Comparison of ENCODE assay signal across 8 mouse cellular contexts in the genomic region with DNA sequence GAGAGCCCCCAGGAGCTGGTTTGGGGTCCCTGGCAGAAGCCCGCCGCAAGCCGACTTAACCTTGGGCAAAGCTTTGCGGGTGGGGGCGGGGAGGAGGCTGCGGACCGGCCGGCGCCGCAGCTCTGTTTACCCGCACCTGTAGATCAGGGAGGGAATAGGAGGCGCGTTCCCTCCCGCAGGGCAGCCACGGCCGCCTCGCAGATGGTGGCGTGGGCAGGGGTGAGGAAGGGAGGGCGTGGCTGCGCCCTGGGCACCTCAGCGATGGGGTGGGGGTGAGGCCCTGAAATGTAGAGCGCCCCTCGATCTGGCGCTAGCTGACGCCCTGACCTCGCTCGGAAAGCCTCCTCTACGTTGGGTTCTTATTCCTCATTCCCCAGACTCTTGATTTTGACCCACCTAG. TPM values are rescaled to one million over a fixed set of nuclear protein-coding genes. Genes with fewer than 3 reads are reported as not detected.
DNase-seq lines count a peak whose midpoint lies in the region; ATAC-seq and TF ChIP-seq lines count a peak whose summit lies in the region.

No protein-coding gene starts in this region.

- no peaks in the 10 kb centered on the region for H3K36me3 ChIP-seq in C2C12 (ENCODE audit: control insufficient read depth, insufficient read depth)
- no peaks in the 10 kb centered on the region for H3K36me3 ChIP-seq in hindbrain, embryonic 10.5 days
- no peaks in the 10 kb centered on the region for H3K36me3 ChIP-seq in lung, embryonic 16.5 days (ENCODE audit: control insufficient read depth, insufficient read depth, low read length)
- H3K36me3 ChIP-seq in stomach, embryonic 16.5 days (ENCODE audit: control insufficient read depth, insufficient read depth, low read length) = no peaks in the 10 kb centered on the region

- WGBS in hindbrain, embryonic 10.5 days = under 1% methylated on average over 28 of the region's 28 CpGs
- under 1% methylated on average over 28 of the region's 28 CpGs for WGBS in lung, embryonic 16.5 days
- WGBS in stomach, embryonic 16.5 days = 4% methylated on average over 28 of the region's 28 CpGs

- H3K4me1 ChIP-seq in hindbrain, embryonic 10.5 days (replicated peaks) = peaks cover 49% of the 10 kb centered on the region
- H3K4me1 ChIP-seq in lung, embryonic 16.5 days (replicated peaks; ENCODE audit: control insufficient read depth, insufficient read depth, low read length) = peaks cover 12% of the 10 kb centered on the region
- peaks cover 13% of the 10 kb centered on the region for H3K4me1 ChIP-seq in stomach, embryonic 16.5 days (ENCODE audit: control insufficient read depth, insufficient read depth, low read length)

- no peaks in the 10 kb centered on the region for H3K9me3 ChIP-seq in hindbrain, embryonic 10.5 days
- no peaks in the 10 kb centered on the region for H3K9me3 ChIP-seq in lung, embryonic 16.5 days (ENCODE audit: control insufficient read depth, low read length)
- H3K9me3 ChIP-seq in stomach, embryonic 16.5 days (replicated peaks; ENCODE audit: control insufficient read depth, low read length) = no peaks in the 10 kb centered on the region

- peak overlapping the region; percentile 99 for H3K4me2 ChIP-seq in lung, embryonic 16.5 days (ENCODE audit: low read depth, low read length)
- H3K4me2 ChIP-seq in stomach, embryonic 16.5 days (ENCODE audit: low read depth, low read length) = peak overlapping the region; percentile 99

- no peak overlapping the region for H3K4me3 ChIP-seq in C2C12 (ENCODE audit: insufficient read depth, poor library complexity, severe bottlenecking)
- H3K4me3 ChIP-seq in hindbrain, embryonic 10.5 days = peak overlapping the region; percentile 71
- peak overlapping the region; percentile 56 for H3K4me3 ChIP-seq in lung, embryonic 16.5 days (ENCODE audit: low read length)
- peak overlapping the region; percentile 63 for H3K4me3 ChIP-seq in stomach, embryonic 16.5 days (replicated peaks; ENCODE audit: low read length)

- TF ChIP-seq CTCF in C2C12 (IDR thresholded peaks at IDR 0.05; ENCODE audit: control insufficient read depth, insufficient read depth, insufficient read length) = no peak

- H3ac ChIP-seq in C2C12 (ENCODE audit: control insufficient read depth, insufficient read length, low read depth) = peak overlapping the region; percentile 82

- H3K79me3 ChIP-seq in C2C12 (ENCODE audit: low read depth) = no peaks in the 10 kb centered on the region

- H3K9ac ChIP-seq in lung, embryonic 16.5 days (ENCODE audit: low read length) = peak overlapping the region; percentile 68
- H3K9ac ChIP-seq in stomach, embryonic 16.5 days (ENCODE audit: low read length) = peak overlapping the region; percentile 74

- DNase-seq in heart, adult 11 months = peak; percentile 92
- no peak for DNase-seq in heart, postnatal 4 days
- DNase-seq in cerebellum, postnatal 10 days = peak; percentile 78 to 79
- DNase-seq in hindbrain, embryonic 10.5 days (ENCODE audit: low spot score) = no peak
- DNase-seq in yolk sac, embryonic 10.5 days (ENCODE audit: low spot score) = no peak

- no peaks in the 10 kb centered on the region for H3K27me3 ChIP-seq in C2C12 (ENCODE audit: control insufficient read depth, insufficient read depth, insufficient read length)
- H3K27me3 ChIP-seq in hindbrain, embryonic 10.5 days (ENCODE audit: insufficient read depth, poor library complexity, severe bottlenecking) = peaks cover 75% of the 10 kb centered on the region
- H3K27me3 ChIP-seq in lung, embryonic 16.5 days (ENCODE audit: control insufficient read depth, insufficient read depth, low read depth, low read length) = peaks cover 50% of the 10 kb centered on the region
- peaks cover 10% of the 10 kb centered on the region; the same call in 1 of the 2 replicates for H3K27me3 ChIP-seq in stomach, embryonic 16.5 days (ENCODE audit: control insufficient read depth, insufficient read depth, low read length)

- no peak for ATAC-seq in lung, embryonic 16.5 days (ENCODE audit: low read depth)
- ATAC-seq in stomach, embryonic 16.5 days (ENCODE audit: insufficient read depth, low FRiP score) = no peak

- peak overlapping the region; percentile 89 for H3K27ac ChIP-seq in hindbrain, embryonic 10.5 days
- no peak overlapping the region for H3K27ac ChIP-seq in lung, embryonic 16.5 days (ENCODE audit: low read length)
- H3K27ac ChIP-seq in stomach, embryonic 16.5 days (ENCODE audit: low read length) = no peak overlapping the region

- H3K79me2 ChIP-seq in C2C12 (ENCODE audit: control insufficient read depth, insufficient read depth) = no peaks in the 10 kb centered on the region

TF ChIP-seq in C2C12, 6 proteins besides CTCF, POLR2A, EP300 and RAD21:
- TF ChIP-seq CEBPB (IDR thresholded peaks at IDR 0.05; ENCODE audit: low read depth) (no peak), USF1 (IDR thresholded peaks at IDR 0.05; ENCODE audit: low read depth) (no peak), MAX (IDR thresholded peaks at IDR 0.05) (no peak), MYOG (IDR thresholded peaks at IDR 0.05; ENCODE audit: control insufficient read depth, extremely low read depth, insufficient read length) (no peak), MYOD1 (IDR thresholded peaks at IDR 0.05; ENCODE audit: control insufficient read depth, insufficient read length, low read depth) (no peak), FOSL1 (IDR thresholded peaks at IDR 0.05; ENCODE audit: insufficient read depth, low read length, poor library complexity, severe bottlenecking) (no peak)

RNA-seq across cellular contexts. Expression of a gene that starts 1.4 kb away (rescaled TPM):
- 1 to 10 TPM; 6.5 to 8.5 TPM for total RNA-seq in heart, postnatal 4 days (2021)
- polyA plus RNA-seq in C2C12 (2012; fragmentation: generic; extraction: Trizol) = 12.1 TPM
- 17.7 and 20.4 TPM in 2 replicates for polyA plus RNA-seq in hindbrain, embryonic 10.5 days (2016; fragmentation: Nextera tagmentation; extraction: Ambion mirVana)
- 4.4 and 4.7 TPM in 2 replicates for polyA plus RNA-seq in lung, embryonic 16.5 days (2015; fragmentation: Nextera tagmentation; extraction: Ambion mirVana)
- 6.3 and 6.6 TPM in 2 replicates for polyA plus RNA-seq in stomach, embryonic 16.5 days (2015; fragmentation: Nextera tagmentation; extraction: Ambion mirVana)

Comparison
In these comparisons a context has a peak if more than half of its experiments do, and no peak if none do; other contexts are left out.
1. DNase-seq: peak in heart, adult 11 months (single experiment) and cerebellum, postnatal 10 days (2 of 2); none in heart, postnatal 4 days (single experiment), hindbrain, embryonic 10.5 days (single experiment) and yolk sac, embryonic 10.5 days (single experiment).